Mouse (Mus musculus): Measurements from ENCODE around the gene Bcr. TPM values are rescaled to one million over a fixed set of nuclear protein-coding genes. Genes with fewer than 3 reads are reported as not detected.

Gene Bcr
- polyA plus RNA-seq, 1 experiment from 2014 or later: 11.7 TPM

Other genes with a start within 250 kb of the Bcr start
- gene Gnaz, start 93.4 kb upstream of the Bcr start, polyA plus RNA-seq (2014; fragmentation: Nextera tagmentation; extraction: Ambion mirVana): 10.2 and 10.8 TPM in 2 replicates
- not detected in 2 replicates for gene Rsph14, start 28.0 kb upstream of the Bcr start, polyA plus RNA-seq (2014; fragmentation: Nextera tagmentation; extraction: Ambion mirVana)
- gene Rab36, start 23.5 kb upstream of the Bcr start, polyA plus RNA-seq (2014; fragmentation: Nextera tagmentation; extraction: Ambion mirVana): 10.8 and 11.9 TPM in 2 replicates
- gene Specc1l, start 151.5 kb downstream of the Bcr start, polyA plus RNA-seq (2014; fragmentation: Nextera tagmentation; extraction: Ambion mirVana): 29.0 and 29.4 TPM in 2 replicates

Measured in forebrain, embryonic 11.5 days (tissue).